Mouse (Mus musculus) cerebellum, postnatal 10 days (tissue): ENCODE data around the gene Stom.
A peak's percentile ranks its signal among the peaks of the same experiment; 100 is the strongest.

Experiments
- DNase-seq, 2 experiments: peaks; one replicate each; pipeline ENCODE4 v3.0.0; 2021; ENCODE audit warnings: mixed read lengths in 2 of 2

The Stom gene

GRCm38 (mm10) chr2:35336388-35337280 lies at the start of gene Stom:
TSS of gene Stom (minus strand) at chr2:35336976.
- DNase-seq: peak; percentile 100

- peak; percentile 46 to 65 for DNase-seq
Observed at GRCm38 (mm10) chr2:35385441-35385871, 48.7 kb upstream of the Stom start.

GRCm38 (mm10) chr2:35379306-35379705 lies 42.5 kb upstream of the Stom start:
- no peak for DNase-seq

- no peak for DNase-seq
Observed at GRCm38 (mm10) chr2:35377600-35377999, 40.8 kb upstream of the Stom start.

- peak; percentile 61 to 70 for DNase-seq
Observed at GRCm38 (mm10) chr2:35373003-35373402, 36.2 kb upstream of the Stom start.

GRCm38 (mm10) chr2:35370686-35371085 lies 33.9 kb upstream of the Stom start:
- no peak for DNase-seq

GRCm38 (mm10) chr2:35367629-35368028 lies 30.9 kb upstream of the Stom start, which contains the start of gene 4930568D16Rik:
TSS of gene 4930568D16Rik (minus strand) at chr2:35367729.
- DNase-seq: no peak

- DNase-seq: peak; percentile 20 to 62
Observed at GRCm38 (mm10) chr2:35349184-35349583, 12.4 kb upstream of the Stom start.

- no peak for DNase-seq
Observed at GRCm38 (mm10) chr2:35345984-35346383, 9.2 kb upstream of the Stom start.

GRCm38 (mm10) chr2:35342605-35343004 lies 5.8 kb upstream of the Stom start:
- no peak for DNase-seq

- DNase-seq: no peak
Observed at GRCm38 (mm10) chr2:35338707-35339106, 1.9 kb upstream of the Stom start.

- DNase-seq: no peak
Observed at GRCm38 (mm10) chr2:35338036-35338435, 1.3 kb upstream of the Stom start.

GRCm38 (mm10) chr2:35337419-35337818 lies 643 bp upstream of the Stom start:
- no peak for DNase-seq

- DNase-seq: peak; percentile 54 to 60
Observed at GRCm38 (mm10) chr2:35335620-35336019, 1.2 kb downstream of the Stom start.

GRCm38 (mm10) chr2:35333670-35334069 lies 3.1 kb downstream of the Stom start:
- DNase-seq: no peak

- no peak for DNase-seq
Observed at GRCm38 (mm10) chr2:35331205-35331604, 5.6 kb downstream of the Stom start.

GRCm38 (mm10) chr2:35329061-35329460 lies 7.7 kb downstream of the Stom start:
- no peak for DNase-seq

GRCm38 (mm10) chr2:35328064-35328792 lies 8.5 kb downstream of the Stom start:
- peak; percentile 72 to 75 for DNase-seq

- peak in 1 of 2 experiments; percentile 9 for DNase-seq
Observed at GRCm38 (mm10) chr2:35327583-35327982, 9.2 kb downstream of the Stom start.

GRCm38 (mm10) chr2:35326931-35327330 lies 9.8 kb downstream of the Stom start:
- DNase-seq: no peak

GRCm38 (mm10) chr2:35325930-35326329 lies 10.8 kb downstream of the Stom start:
- no peak for DNase-seq

- peak; percentile 91 to 95 for DNase-seq
Observed at GRCm38 (mm10) chr2:35322404-35323164, 14.2 kb downstream of the Stom start.

- DNase-seq: no peak
Observed at GRCm38 (mm10) chr2:35320399-35320798, 16.4 kb downstream of the Stom start.
